Mouse (Mus musculus): ENCODE measurements around the gene Acin1. TPM values are rescaled to one million over a fixed set of nuclear protein-coding genes. Genes with fewer than 3 reads are reported as not detected.

The Acin1 gene
- polyA plus RNA-seq, 1 experiment from 2014 or later: 99.4 TPM

- H3K9ac ChIP-seq (ENCODE audit: low read depth, low read length): peak within 1 kb of the TSS; percentile 97
- WGBS: under 1% methylated on average over 40 of the region's 41 CpGs
- no peaks in the 10 kb centered on the region for H3K27me3 ChIP-seq (replicated peaks; ENCODE audit: control insufficient read depth, insufficient read depth, low read length)
- peak within 1 kb of the TSS; percentile 67 for H3K4me2 ChIP-seq (ENCODE audit: low read depth, low read length)
- ATAC-seq (ENCODE audit: low read depth): peak; percentile 85
- no peaks in the 10 kb centered on the region for H3K9me3 ChIP-seq (ENCODE audit: control insufficient read depth, low read length)
- peak within 1 kb of the TSS; percentile 90 for H3K4me3 ChIP-seq (ENCODE audit: low read depth, low read length)
- peaks cover 32% of the 10 kb centered on the region for H3K36me3 ChIP-seq (ENCODE audit: control insufficient read depth, insufficient read depth, low read length)
- peak; percentile 95 for DNase-seq (ENCODE audit: low spot score)
- peaks cover 19% of the 10 kb centered on the region for H3K4me1 ChIP-seq (ENCODE audit: control insufficient read depth, insufficient read depth, low read length)
- H3K27ac ChIP-seq (replicated peaks; ENCODE audit: low read depth, low read length): peak within 1 kb of the TSS; percentile 96
These were observed 639 bp downstream of the Acin1 start, which contains the start of gene 1700123O20Rik for GRCm38 (mm10) chr14:54686063-54686521. 1700123O20Rik (plus strand) TSS chr14:54686216.

- ATAC-seq (ENCODE audit: low read depth): no peak
- Histone ChIP-seq H3K4me1 (ENCODE audit: control insufficient read depth, insufficient read depth, low read length) (peaks cover 19% of the 10 kb centered on the region), H3K9me3 (ENCODE audit: control insufficient read depth, low read length) (no peaks in the 10 kb centered on the region), H3K27me3 (replicated peaks; ENCODE audit: control insufficient read depth, insufficient read depth, low read length) (no peaks in the 10 kb centered on the region), H3K27ac (replicated peaks; ENCODE audit: low read depth, low read length) (peak overlapping the region; percentile 96; the same call in 1 of the 2 replicates), H3K4me3 (ENCODE audit: low read depth, low read length) (peak overlapping the region; percentile 90), H3K4me2 (ENCODE audit: low read depth, low read length) (peak overlapping the region; percentile 67), H3K9ac (ENCODE audit: low read depth, low read length) (peak overlapping the region; percentile 97), H3K36me3 (ENCODE audit: control insufficient read depth, insufficient read depth, low read length) (peaks cover 31% of the 10 kb centered on the region; the same call in 1 of the 2 replicates)
- WGBS: 8% methylated on average over 8 of the region's 8 CpGs
- DNase-seq (ENCODE audit: low spot score): no peak
These were observed 1.3 kb downstream of the Acin1 start for GRCm38 (mm10) chr14:54685471-54685870.

GRCm38 (mm10) chr14:54682396-54682795 lies 4.3 kb downstream of the Acin1 start:
- ATAC-seq (ENCODE audit: low read depth) (no peak), DNase-seq (ENCODE audit: low spot score) (no peak)
- H3K27me3 ChIP-seq (replicated peaks; ENCODE audit: control insufficient read depth, insufficient read depth, low read length): no peaks in the 10 kb centered on the region
- H3K4me2 ChIP-seq (ENCODE audit: low read depth, low read length): no peak overlapping the region
- no peak overlapping the region for H3K27ac ChIP-seq (replicated peaks; ENCODE audit: low read depth, low read length)
- H3K9me3 ChIP-seq (ENCODE audit: control insufficient read depth, low read length): no peaks in the 10 kb centered on the region
- peaks cover 40% of the 10 kb centered on the region for H3K36me3 ChIP-seq (ENCODE audit: control insufficient read depth, insufficient read depth, low read length)
- H3K4me1 ChIP-seq (ENCODE audit: control insufficient read depth, insufficient read depth, low read length): peaks cover 8% of the 10 kb centered on the region; the same call in 1 of the 2 replicates
- H3K4me3 ChIP-seq (ENCODE audit: low read depth, low read length): no peak overlapping the region
- no peak overlapping the region for H3K9ac ChIP-seq (ENCODE audit: low read depth, low read length)
- WGBS: 83% methylated on average over 3 of the region's 3 CpGs

- no peak overlapping the region for H3K9ac ChIP-seq (ENCODE audit: low read depth, low read length)
- no peaks in the 10 kb centered on the region for H3K9me3 ChIP-seq (ENCODE audit: control insufficient read depth, low read length)
- H3K27ac ChIP-seq (replicated peaks; ENCODE audit: low read depth, low read length): no peak overlapping the region
- no peak for ATAC-seq (ENCODE audit: low read depth)
- no peak for DNase-seq (ENCODE audit: low spot score)
- no peaks in the 10 kb centered on the region for H3K27me3 ChIP-seq (replicated peaks; ENCODE audit: control insufficient read depth, insufficient read depth, low read length)
- H3K4me2 ChIP-seq (ENCODE audit: low read depth, low read length): no peak overlapping the region
- H3K4me3 ChIP-seq (ENCODE audit: low read depth, low read length): no peak overlapping the region
- WGBS: 88% methylated on average over 16 of the region's 16 CpGs
- H3K4me1 ChIP-seq (ENCODE audit: control insufficient read depth, insufficient read depth, low read length): no peaks in the 10 kb centered on the region
- peaks cover 73% of the 10 kb centered on the region for H3K36me3 ChIP-seq (ENCODE audit: control insufficient read depth, insufficient read depth, low read length)
These were observed 8.0 kb downstream of the Acin1 start for GRCm38 (mm10) chr14:54678657-54679304.

GRCm38 (mm10) chr14:54676290-54676689 lies 10.4 kb downstream of the Acin1 start:
- H3K9ac ChIP-seq (ENCODE audit: low read depth, low read length): no peak overlapping the region
- no peaks in the 10 kb centered on the region for H3K4me1 ChIP-seq (ENCODE audit: control insufficient read depth, insufficient read depth, low read length)
- no peak for DNase-seq (ENCODE audit: low spot score)
- H3K27me3 ChIP-seq (replicated peaks; ENCODE audit: control insufficient read depth, insufficient read depth, low read length): no peaks in the 10 kb centered on the region
- WGBS: 89% methylated on average over 5 of the region's 5 CpGs
- H3K4me2 ChIP-seq (ENCODE audit: low read depth, low read length): no peak overlapping the region
- ATAC-seq (ENCODE audit: low read depth): no peak
- H3K4me3 ChIP-seq (ENCODE audit: low read depth, low read length): no peak overlapping the region
- no peak overlapping the region for H3K27ac ChIP-seq (replicated peaks; ENCODE audit: low read depth, low read length)
- peaks cover 87% of the 10 kb centered on the region for H3K36me3 ChIP-seq (ENCODE audit: control insufficient read depth, insufficient read depth, low read length)
- H3K9me3 ChIP-seq (ENCODE audit: control insufficient read depth, low read length): no peaks in the 10 kb centered on the region

- no peak overlapping the region for H3K27ac ChIP-seq (replicated peaks; ENCODE audit: low read depth, low read length)
- DNase-seq (ENCODE audit: low spot score) (peak; percentile 19), ATAC-seq (ENCODE audit: low read depth) (no peak)
- no peaks in the 10 kb centered on the region for H3K27me3 ChIP-seq (replicated peaks; ENCODE audit: control insufficient read depth, insufficient read depth, low read length)
- H3K4me2 ChIP-seq (ENCODE audit: low read depth, low read length): no peak overlapping the region
- no peaks in the 10 kb centered on the region for H3K4me1 ChIP-seq (ENCODE audit: control insufficient read depth, insufficient read depth, low read length)
- no peak overlapping the region for H3K9ac ChIP-seq (ENCODE audit: low read depth, low read length)
- peaks cover 91% of the 10 kb centered on the region for H3K36me3 ChIP-seq (ENCODE audit: control insufficient read depth, insufficient read depth, low read length)
- no peak overlapping the region for H3K4me3 ChIP-seq (ENCODE audit: low read depth, low read length)
- WGBS: 76% methylated on average over 2 of the region's 2 CpGs
- no peaks in the 10 kb centered on the region for H3K9me3 ChIP-seq (ENCODE audit: control insufficient read depth, low read length)
These were observed 12.4 kb downstream of the Acin1 start for GRCm38 (mm10) chr14:54674317-54674716.

GRCm38 (mm10) chr14:54669381-54669780 lies 17.4 kb downstream of the Acin1 start:
- Histone ChIP-seq H3K27ac (replicated peaks; ENCODE audit: low read depth, low read length) (no peak overlapping the region), H3K9ac (ENCODE audit: low read depth, low read length) (no peak overlapping the region), H3K27me3 (replicated peaks; ENCODE audit: control insufficient read depth, insufficient read depth, low read length) (no peaks in the 10 kb centered on the region), H3K9me3 (ENCODE audit: control insufficient read depth, low read length) (no peaks in the 10 kb centered on the region), H3K4me1 (ENCODE audit: control insufficient read depth, insufficient read depth, low read length) (no peaks in the 10 kb centered on the region), H3K4me2 (ENCODE audit: low read depth, low read length) (no peak overlapping the region), H3K36me3 (ENCODE audit: control insufficient read depth, insufficient read depth, low read length) (peaks cover 93% of the 10 kb centered on the region), H3K4me3 (ENCODE audit: low read depth, low read length) (no peak overlapping the region)
- peak; percentile 24 for DNase-seq (ENCODE audit: low spot score)
- no peak for ATAC-seq (ENCODE audit: low read depth)
- WGBS: 81% methylated on average over 4 of the region's 4 CpGs

GRCm38 (mm10) chr14:54664477-54665222 lies 22.1 kb downstream of the Acin1 start:
- H3K27ac ChIP-seq (replicated peaks; ENCODE audit: low read depth, low read length): no peak overlapping the region
- 89% methylated on average over 10 of the region's 10 CpGs for WGBS
- DNase-seq (ENCODE audit: low spot score) (no peak), ATAC-seq (ENCODE audit: low read depth) (no peak)
- peaks cover 97% of the 10 kb centered on the region for H3K36me3 ChIP-seq (ENCODE audit: control insufficient read depth, insufficient read depth, low read length)
- no peak overlapping the region for H3K9ac ChIP-seq (ENCODE audit: low read depth, low read length)
- H3K4me3 ChIP-seq (ENCODE audit: low read depth, low read length): no peak overlapping the region
- no peak overlapping the region for H3K4me2 ChIP-seq (ENCODE audit: low read depth, low read length)
- no peaks in the 10 kb centered on the region for H3K9me3 ChIP-seq (ENCODE audit: control insufficient read depth, low read length)
- H3K27me3 ChIP-seq (replicated peaks; ENCODE audit: control insufficient read depth, insufficient read depth, low read length): no peaks in the 10 kb centered on the region
- no peaks in the 10 kb centered on the region for H3K4me1 ChIP-seq (ENCODE audit: control insufficient read depth, insufficient read depth, low read length)

Measured in embryonic facial prominence, embryonic 14.5 days (tissue).